ENCODE assay signal across 18 mouse cellular contexts in the genomic region with DNA sequence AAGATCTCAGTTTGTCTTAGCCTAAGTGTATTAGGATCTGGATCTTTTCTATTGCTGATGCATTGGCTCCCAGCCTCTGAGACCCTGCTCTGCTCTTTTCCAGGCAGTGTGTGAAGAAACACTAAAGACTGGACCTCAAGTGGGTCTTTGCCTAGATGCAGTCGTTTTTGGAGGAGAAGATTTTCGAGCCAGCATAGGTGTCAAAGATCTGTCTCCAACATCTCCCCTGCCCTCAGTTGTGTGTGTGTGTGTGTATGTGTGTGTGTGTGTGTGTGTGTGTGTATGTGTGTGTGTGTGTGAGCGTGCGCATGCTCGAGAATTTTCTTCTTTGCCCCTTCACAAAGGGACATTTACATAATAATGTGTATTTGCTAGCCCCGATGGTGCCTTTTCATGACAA.
A peak's percentile ranks its signal among the peaks of the same experiment; 100 is the strongest.
DNase-seq lines count a peak whose midpoint lies in the region; ATAC-seq and TF ChIP-seq lines count a peak whose summit lies in the region.
"Had no signal": no experiment of that assay in that cellular context is flagged by ENCODE, and none has a peak within 500 bp of the region (broad histone marks: within the 10 kb centered on the region; RNA-seq: fewer than 3 reads in every experiment).

No protein-coding gene starts in this region.

- TF ChIP-seq CTCF in forebrain, postnatal 0 days (IDR thresholded peaks at IDR 0.05; ENCODE audit: low read depth), result no peak
- no peak for TF ChIP-seq CTCF in hindbrain, postnatal 0 days (IDR thresholded peaks at IDR 0.05; ENCODE audit: low read depth)

- 32% methylated on average over 6 of the region's 6 CpGs for WGBS in forebrain, embryonic 11.5 days
- WGBS in forebrain, postnatal 0 days, result 46% methylated on average over 6 of the region's 6 CpGs
- 35% methylated on average over 6 of the region's 6 CpGs for WGBS in midbrain, embryonic 12.5 days
- 37% methylated on average over 6 of the region's 6 CpGs for WGBS in midbrain, embryonic 11.5 days
- 47% methylated on average over 6 of the region's 6 CpGs for WGBS in hindbrain, postnatal 0 days

- DNase-seq in forebrain, embryonic 11.5 days (ENCODE audit: low spot score), result peak; percentile 48
- no peak for DNase-seq in forebrain, postnatal 0 days
- DNase-seq in midbrain, embryonic 11.5 days (ENCODE audit: low spot score, missing footprints), result no peak
- no peak for DNase-seq in hindbrain, postnatal 0 days (ENCODE audit: low spot score)
- DNase-seq in lung, postnatal 10 days, result no peak
- DNase-seq in thymus, adult 18-20 months, result no peak
- DNase-seq: adrenal gland, adult 2 months; gastrocnemius, postnatal 14 days; kidney, adult 18-20 months; lung, embryonic 14.5 days; retina, postnatal 1 day; thymus, adult 2 months had no signal

- peaks cover 3% of the 10 kb centered on the region for H3K27me3 ChIP-seq in forebrain, embryonic 11.5 days (ENCODE audit: control insufficient read depth, insufficient read depth, low read length)
- peaks cover 25% of the 10 kb centered on the region for H3K27me3 ChIP-seq in forebrain, postnatal 0 days (ENCODE audit: insufficient read depth, low read length)
- H3K27me3 ChIP-seq in midbrain, embryonic 12.5 days, result peaks cover 61% of the 10 kb centered on the region
- H3K27me3 ChIP-seq in midbrain, embryonic 11.5 days (ENCODE audit: control insufficient read depth, insufficient read depth, low read length), result peaks cover 42% of the 10 kb centered on the region
- H3K27me3 ChIP-seq in hindbrain, postnatal 0 days (ENCODE audit: insufficient read depth, low read length), result no peaks in the 10 kb centered on the region
- H3K27me3 ChIP-seq: stomach, embryonic 15.5 days had no signal

- no peaks in the 10 kb centered on the region for H3K36me3 ChIP-seq in forebrain, embryonic 11.5 days (ENCODE audit: control insufficient read depth, insufficient read depth, low read length)
- H3K36me3 ChIP-seq in forebrain, postnatal 0 days (ENCODE audit: insufficient read depth), result no peaks in the 10 kb centered on the region
- H3K36me3 ChIP-seq in midbrain, embryonic 12.5 days, result no peaks in the 10 kb centered on the region
- H3K36me3 ChIP-seq in midbrain, embryonic 11.5 days (ENCODE audit: control insufficient read depth, insufficient read depth, low read length), result no peaks in the 10 kb centered on the region
- H3K36me3 ChIP-seq in hindbrain, postnatal 0 days (ENCODE audit: insufficient read depth, low read length), result no peaks in the 10 kb centered on the region
- H3K36me3 ChIP-seq: embryonic facial prominence, embryonic 13.5 days; liver, embryonic 12.5 days; stomach, embryonic 15.5 days had no signal

- H3K4me2 ChIP-seq in forebrain, embryonic 11.5 days (ENCODE audit: low read depth, low read length, severe bottlenecking), result peak overlapping the region; percentile 29; the same call in 1 of the 2 replicates
- no peak overlapping the region for H3K4me2 ChIP-seq in forebrain, postnatal 0 days (ENCODE audit: low read depth)
- H3K4me2 ChIP-seq in midbrain, embryonic 12.5 days (replicated peaks), result peak overlapping the region; percentile 28
- no peak overlapping the region for H3K4me2 ChIP-seq in midbrain, embryonic 11.5 days
- H3K4me2 ChIP-seq in hindbrain, postnatal 0 days (ENCODE audit: low read depth, low read length), result peak overlapping the region; percentile 35
- H3K4me2 ChIP-seq: embryonic facial prominence, embryonic 13.5 days; liver, embryonic 12.5 days; lung, embryonic 14.5 days; stomach, embryonic 15.5 days had no signal

- H3K9ac ChIP-seq in forebrain, embryonic 11.5 days (ENCODE audit: low read length), result no peak overlapping the region
- no peak overlapping the region for H3K9ac ChIP-seq in forebrain, postnatal 0 days
- H3K9ac ChIP-seq in midbrain, embryonic 12.5 days (replicated peaks), result no peak overlapping the region
- no peak overlapping the region for H3K9ac ChIP-seq in midbrain, embryonic 11.5 days (ENCODE audit: low read length)
- H3K9ac ChIP-seq in hindbrain, postnatal 0 days (replicated peaks; ENCODE audit: low read length), result peak overlapping the region; percentile 10; the same call in 1 of the 2 replicates
- H3K9ac ChIP-seq: embryonic facial prominence, embryonic 13.5 days; liver, embryonic 12.5 days; lung, embryonic 14.5 days; stomach, embryonic 15.5 days had no signal

- no peaks in the 10 kb centered on the region for H3K9me3 ChIP-seq in forebrain, embryonic 11.5 days (ENCODE audit: control insufficient read depth, low read length)
- H3K9me3 ChIP-seq in forebrain, postnatal 0 days (ENCODE audit: low read length), result no peaks in the 10 kb centered on the region
- H3K9me3 ChIP-seq in midbrain, embryonic 12.5 days, result no peaks in the 10 kb centered on the region
- no peaks in the 10 kb centered on the region for H3K9me3 ChIP-seq in midbrain, embryonic 11.5 days (ENCODE audit: control insufficient read depth, low read length)
- no peaks in the 10 kb centered on the region for H3K9me3 ChIP-seq in hindbrain, postnatal 0 days (ENCODE audit: low read length)
- H3K9me3 ChIP-seq: embryonic facial prominence, embryonic 13.5 days; liver, embryonic 12.5 days; stomach, embryonic 15.5 days had no signal

- ATAC-seq in forebrain, embryonic 11.5 days (replicated peaks; ENCODE audit: low FRiP score), result no peak
- ATAC-seq in forebrain, postnatal 0 days, result no peak
- ATAC-seq in midbrain, embryonic 12.5 days (ENCODE audit: low FRiP score, low read depth), result no peak
- no peak for ATAC-seq in midbrain, embryonic 11.5 days (ENCODE audit: low FRiP score)
- ATAC-seq in hindbrain, postnatal 0 days, result no peak
- ATAC-seq: liver, embryonic 12.5 days had no signal

- H3K27ac ChIP-seq in forebrain, embryonic 11.5 days (ENCODE audit: low read depth, low read length), result peak overlapping the region; percentile 68; the same call in 1 of the 2 replicates
- no peak overlapping the region for H3K27ac ChIP-seq in forebrain, postnatal 0 days (ENCODE audit: low read depth, low read length)
- peak overlapping the region; percentile 52; the same call in 1 of the 2 replicates for H3K27ac ChIP-seq in midbrain, embryonic 12.5 days (replicated peaks)
- no peak overlapping the region for H3K27ac ChIP-seq in midbrain, embryonic 11.5 days (ENCODE audit: low read depth, low read length)
- peak overlapping the region; percentile 80 for H3K27ac ChIP-seq in hindbrain, postnatal 0 days
- H3K27ac ChIP-seq: embryonic facial prominence, embryonic 13.5 days; kidney, postnatal 0 days; liver, embryonic 12.5 days; macrophage; stomach, embryonic 15.5 days had no signal

- H3K4me1 ChIP-seq in forebrain, embryonic 11.5 days (replicated peaks; ENCODE audit: control insufficient read depth, insufficient read depth, low read length), result peaks cover 8% of the 10 kb centered on the region; the same call in 1 of the 2 replicates
- H3K4me1 ChIP-seq in forebrain, postnatal 0 days (ENCODE audit: insufficient read depth), result no peaks in the 10 kb centered on the region
- H3K4me1 ChIP-seq in midbrain, embryonic 12.5 days, result peaks cover 34% of the 10 kb centered on the region
- peaks cover 32% of the 10 kb centered on the region for H3K4me1 ChIP-seq in midbrain, embryonic 11.5 days (ENCODE audit: control insufficient read depth, insufficient read depth, low read length)
- 0 out of 2 replicates have a peak, but pooled peaks cover 5% of the 10 kb centered on the region for H3K4me1 ChIP-seq in hindbrain, postnatal 0 days (ENCODE audit: insufficient read depth, low read length)
- H3K4me1 ChIP-seq: liver, embryonic 12.5 days; stomach, embryonic 15.5 days had no signal

- no peak overlapping the region for H3K4me3 ChIP-seq in forebrain, embryonic 11.5 days (ENCODE audit: low read depth, low read length)
- no peak overlapping the region for H3K4me3 ChIP-seq in forebrain, postnatal 0 days (ENCODE audit: low read depth, low read length)
- H3K4me3 ChIP-seq in midbrain, embryonic 12.5 days, result no peak overlapping the region
- no peak overlapping the region for H3K4me3 ChIP-seq in midbrain, embryonic 11.5 days (ENCODE audit: low read depth, low read length)
- no peak overlapping the region for H3K4me3 ChIP-seq in hindbrain, postnatal 0 days (ENCODE audit: low read length)
- H3K4me3 ChIP-seq: embryonic facial prominence, embryonic 13.5 days; liver, embryonic 12.5 days; stomach, embryonic 15.5 days had no signal

Comparison
In these comparisons a context has a peak if more than half of its experiments do, and no peak if none do; other contexts are left out.
1. H3K27ac ChIP-seq: peak in forebrain, embryonic 11.5 days (single experiment), midbrain, embryonic 12.5 days (single experiment) and hindbrain, postnatal 0 days (single experiment); none in forebrain, postnatal 0 days (single experiment) and midbrain, embryonic 11.5 days (single experiment).
2. H3K4me2 ChIP-seq: peak in forebrain, embryonic 11.5 days (single experiment), midbrain, embryonic 12.5 days (single experiment) and hindbrain, postnatal 0 days (single experiment); none in forebrain, postnatal 0 days (single experiment) and midbrain, embryonic 11.5 days (single experiment).